Mouse (Mus musculus): ENCODE data around the gene Cplane1.

GRCm38 (mm10) chr15:8317381-8317780 is 148.5 kb downstream of the Cplane1 start:
- no peak for TF ChIP-seq CTCF (IDR thresholded peaks at IDR 0.05; ENCODE audit: low read depth, low read length)
- no peak for TF ChIP-seq POLR2A (IDR thresholded peaks at IDR 0.05; ENCODE audit: borderline replicate concordance, low read depth, low read length)

All from bone marrow macrophage, adult 2 months (primary cell).